Mouse (Mus musculus): Measurements from ENCODE around the gene Phactr2. TPM values are rescaled to one million over a fixed set of nuclear protein-coding genes. Genes with fewer than 3 reads are reported as not detected.

Phactr2 gene
- polyA plus RNA-seq, 1 experiment, result 16.0 TPM

DNA sequence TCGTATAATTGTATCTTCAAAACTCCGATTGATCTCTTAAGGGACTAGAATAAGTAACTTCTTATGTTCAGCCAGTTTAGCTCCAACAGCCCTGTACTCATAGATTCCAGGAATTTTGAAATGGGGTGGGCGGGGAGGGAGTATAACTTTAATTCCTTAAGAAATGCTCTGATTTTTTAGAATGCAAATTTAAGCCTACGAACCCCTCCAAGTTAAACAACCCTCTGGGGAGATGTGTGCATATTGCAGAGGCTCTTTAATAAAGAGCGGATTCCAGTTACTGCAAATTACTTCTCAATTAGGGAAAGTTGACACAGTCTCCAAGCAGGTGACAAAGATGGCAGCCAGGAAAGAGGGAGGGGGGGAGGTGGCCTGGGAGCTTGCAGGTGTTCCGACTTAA is 138.4 kb downstream of the Phactr2 start:
- no peak for DNase-seq (ENCODE audit: extremely low spot score in 1 of 2, low spot score in 1 of 2)

DNA sequence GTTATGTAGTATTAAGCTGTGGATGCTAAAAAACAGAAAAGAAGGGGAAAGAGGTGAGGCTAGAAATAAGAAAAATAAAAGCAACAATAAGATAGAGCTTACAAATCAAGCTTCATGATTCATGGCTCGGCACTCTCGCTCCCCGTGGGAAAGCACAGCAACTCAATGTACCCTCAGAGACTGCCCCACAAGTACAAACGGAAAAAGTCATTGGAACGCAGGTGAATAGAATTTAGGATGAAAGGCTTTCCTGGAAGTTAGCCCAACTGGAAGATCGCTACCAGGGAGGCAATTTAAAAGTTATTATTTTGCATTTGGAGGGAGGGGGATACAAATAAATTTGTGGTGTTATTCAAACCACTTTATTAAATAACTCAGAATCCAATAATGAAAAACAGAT is 138.9 kb downstream of the Phactr2 start:
- no peak for DNase-seq (ENCODE audit: extremely low spot score in 1 of 2, low spot score in 1 of 2)

DNA sequence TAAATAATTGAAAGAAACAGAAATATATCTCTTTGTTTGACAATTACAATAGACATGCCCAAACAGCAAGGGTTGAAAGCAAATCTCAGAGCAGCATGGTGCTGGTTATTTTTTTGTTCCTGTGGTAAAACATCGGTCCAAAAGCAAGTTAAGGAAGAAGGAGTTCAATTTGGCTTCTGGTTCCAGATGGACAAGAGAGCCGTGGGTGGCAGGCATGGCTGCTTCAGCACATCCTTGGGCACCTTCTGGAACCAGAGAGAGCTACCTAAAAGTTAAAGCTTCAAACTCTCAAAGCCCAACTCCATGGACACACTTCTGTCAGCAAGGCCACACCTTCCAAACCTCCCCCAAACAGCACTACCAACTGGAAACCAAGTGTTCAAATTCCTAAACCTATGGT is 140.4 kb downstream of the Phactr2 start:
- DNase-seq (ENCODE audit: extremely low spot score in 1 of 2, low spot score in 1 of 2), result peak; percentile 17 to 35

DNA sequence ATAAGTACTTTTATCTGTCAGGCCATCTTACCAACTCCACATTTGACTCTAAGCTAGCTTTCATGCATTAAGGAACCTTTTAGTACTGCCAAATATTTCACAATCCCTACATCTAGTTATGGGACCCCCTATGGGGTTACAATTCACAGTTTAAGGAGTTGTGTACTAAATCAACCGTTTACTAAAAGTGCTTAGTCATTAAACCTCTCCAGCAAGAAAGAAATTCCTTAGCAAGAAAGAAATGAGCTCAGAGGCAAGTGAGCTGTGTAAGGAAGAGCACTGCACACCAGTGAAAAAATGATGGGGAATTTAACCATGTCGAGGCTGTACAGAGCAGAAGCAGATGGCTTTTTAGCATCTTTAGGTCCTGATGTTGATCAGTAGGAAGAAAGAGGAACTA is 141.2 kb downstream of the Phactr2 start:
- DNase-seq (ENCODE audit: extremely low spot score in 1 of 2, low spot score in 1 of 2), result no peak

- no peak for DNase-seq (ENCODE audit: extremely low spot score in 1 of 2, low spot score in 1 of 2)
Measured at GRCm38 (mm10) chr10:13331405-13332032, 142.7 kb downstream of the Phactr2 start.

DNA sequence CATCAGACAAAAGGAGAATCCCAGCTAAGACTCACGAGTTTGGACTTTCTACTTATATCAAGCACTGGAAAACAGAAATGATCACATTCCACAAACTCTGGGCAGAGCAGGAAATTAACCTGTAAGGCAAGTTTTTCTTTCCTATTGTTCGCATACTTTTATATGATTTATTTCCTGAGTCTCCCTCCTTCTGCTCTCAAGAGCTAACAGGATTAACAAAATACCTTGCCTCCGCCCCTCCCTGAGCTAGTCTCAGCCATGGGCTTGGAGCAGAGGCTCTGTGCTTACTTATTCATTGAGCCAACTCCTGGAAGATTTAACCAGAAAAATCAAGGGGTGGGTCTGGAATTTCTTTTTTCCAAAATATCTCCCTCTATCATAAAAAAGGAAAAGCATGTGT is 145.6 kb downstream of the Phactr2 start:
- DNase-seq (ENCODE audit: extremely low spot score in 1 of 2, low spot score in 1 of 2), result no peak

DNA sequence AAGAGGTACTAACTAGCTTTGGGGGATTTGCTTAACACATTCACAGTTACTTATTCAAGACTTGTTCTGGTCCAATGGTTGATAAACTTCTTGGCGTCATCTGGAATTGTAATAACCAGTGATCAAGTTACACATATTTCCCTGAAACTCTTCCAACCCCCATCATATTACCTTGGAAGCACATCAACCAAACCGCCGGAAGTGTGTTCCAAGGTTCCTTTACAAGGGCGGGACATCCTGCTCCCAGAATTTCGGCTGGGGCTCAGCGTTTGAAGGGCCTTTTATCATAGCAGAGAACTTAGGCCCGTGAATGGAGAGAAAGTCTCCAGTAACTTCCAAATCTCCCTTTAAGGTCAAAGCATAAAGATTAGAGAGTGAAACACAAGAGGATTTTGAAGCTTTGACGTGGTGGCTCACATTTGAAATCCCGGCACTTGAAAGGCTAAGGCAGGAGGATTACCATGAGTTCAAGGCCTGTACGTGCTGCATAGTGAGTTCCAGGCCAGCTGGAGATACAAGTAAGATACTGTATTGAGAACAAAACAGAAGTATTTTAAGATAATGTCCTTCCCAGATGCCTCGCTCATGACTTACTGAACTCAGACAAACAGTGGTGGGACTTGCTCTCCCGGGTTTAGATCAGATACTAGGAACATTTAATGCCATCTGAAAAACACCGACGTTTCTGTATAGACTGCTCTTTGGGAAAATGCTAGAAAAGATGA is 147.9 kb downstream of the Phactr2 start:
- DNase-seq (ENCODE audit: extremely low spot score in 1 of 2, low spot score in 1 of 2), result no peak

DNA sequence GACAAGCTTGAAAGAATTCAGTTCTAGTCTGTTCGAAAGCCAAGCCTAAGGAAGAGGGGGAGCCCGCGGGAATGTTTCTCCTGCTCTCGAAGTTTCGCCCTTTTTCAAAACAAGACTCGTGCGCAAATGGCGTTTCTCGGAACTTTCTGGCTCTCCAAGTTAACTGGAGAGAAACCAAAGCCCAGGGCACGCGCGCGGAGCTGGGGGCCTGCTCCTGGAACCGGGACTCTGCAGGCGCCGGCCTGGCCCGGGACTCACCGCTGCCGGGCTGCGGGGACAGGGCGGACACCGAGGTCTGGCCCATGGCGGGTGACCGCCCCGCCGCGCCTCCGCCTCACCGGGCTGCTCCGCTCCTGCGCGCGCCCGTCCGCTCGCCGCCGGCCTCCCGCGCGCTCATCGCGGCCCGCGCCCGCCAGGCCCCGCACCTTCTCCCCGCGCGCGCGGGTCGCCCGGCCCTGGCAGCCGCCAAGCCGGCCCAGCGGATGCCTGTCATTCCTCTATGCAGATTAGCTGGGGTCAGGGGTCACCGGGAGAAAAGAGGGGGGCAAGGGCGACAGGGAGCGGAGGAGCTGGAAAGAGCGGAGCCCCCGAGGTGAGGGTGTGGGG is 150.3 kb downstream of the Phactr2 start:
- DNase-seq (ENCODE audit: extremely low spot score in 1 of 2, low spot score in 1 of 2), result peak in 1 of 2 experiments; percentile 45

DNA sequence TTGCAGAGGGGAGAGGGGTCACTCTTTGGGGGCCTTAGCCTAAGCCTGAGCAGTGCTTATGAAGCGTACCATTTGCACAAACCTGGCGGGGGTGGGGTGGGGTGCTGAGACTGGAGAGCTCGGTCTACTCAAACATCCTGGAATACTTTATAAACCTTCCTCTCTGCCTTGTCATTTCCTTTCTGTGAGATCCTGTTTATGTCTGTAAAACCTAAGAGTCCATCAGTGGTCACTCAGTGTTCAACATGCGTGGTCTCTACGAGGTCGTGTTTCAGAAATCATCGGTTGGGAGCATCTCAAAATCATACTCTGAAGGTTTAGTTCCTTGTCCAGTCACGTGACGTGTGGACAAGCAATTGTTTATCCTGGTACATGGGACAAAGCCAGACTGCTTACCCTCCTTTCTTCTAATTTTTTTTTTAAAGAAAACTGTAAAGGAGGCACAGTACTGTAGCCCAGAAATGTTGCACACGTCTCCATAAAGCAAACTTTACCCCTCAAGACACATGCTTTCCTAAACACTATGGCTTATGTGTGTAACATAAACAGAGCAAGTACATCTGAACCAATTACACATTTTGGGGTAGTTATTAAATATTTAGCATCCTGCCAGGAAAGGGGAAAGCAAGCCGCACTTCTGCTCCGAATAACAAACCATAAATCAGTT is 150.9 kb downstream of the Phactr2 start:
- DNase-seq (ENCODE audit: extremely low spot score in 1 of 2, low spot score in 1 of 2), result no peak

DNA sequence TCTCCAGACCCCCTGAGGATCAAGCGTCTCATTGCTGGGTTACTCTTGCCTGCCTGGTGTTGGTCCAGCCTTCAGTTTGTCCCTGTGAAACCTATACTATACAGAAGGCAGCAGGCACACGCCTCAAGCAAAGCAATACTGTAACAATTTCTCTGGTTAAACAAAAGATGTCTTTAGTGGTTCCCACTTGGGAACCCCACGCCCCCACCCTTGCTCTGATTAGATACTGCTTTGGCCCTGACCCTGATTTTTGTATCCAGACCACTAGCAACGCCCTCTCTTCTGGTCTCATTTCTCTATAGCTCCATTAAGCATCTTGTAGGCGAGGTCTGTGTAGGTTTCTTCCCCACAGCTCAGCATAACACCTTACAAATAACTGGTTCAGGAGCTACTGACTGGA is 159.2 kb downstream of the Phactr2 start:
- no peak for DNase-seq (ENCODE audit: extremely low spot score in 1 of 2, low spot score in 1 of 2)

GRCm38 (mm10) chr10:13312576-13312975 is 161.6 kb downstream of the Phactr2 start:
- DNase-seq (ENCODE audit: extremely low spot score in 1 of 2, low spot score in 1 of 2), result no peak

DNA sequence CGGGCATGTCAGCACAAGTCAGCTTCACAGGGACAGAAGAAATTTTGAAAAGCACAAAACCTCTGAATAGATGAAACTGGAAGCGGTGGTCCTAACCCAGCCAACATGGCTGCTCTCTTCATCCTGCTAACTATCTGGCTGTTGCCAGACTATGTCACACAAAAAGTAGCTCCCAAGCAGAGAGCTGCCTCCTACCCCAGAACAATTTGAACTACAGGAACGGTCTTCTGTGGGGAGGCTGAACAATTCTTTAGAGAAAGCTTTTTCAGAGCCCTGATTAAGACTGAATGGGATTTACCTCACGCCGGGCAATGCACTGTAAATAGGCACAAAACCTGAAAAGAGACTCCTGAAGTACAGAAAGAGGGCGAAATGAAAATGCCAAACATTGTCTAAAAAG is 162.6 kb downstream of the Phactr2 start:
- no peak for DNase-seq (ENCODE audit: extremely low spot score in 1 of 2, low spot score in 1 of 2)

GRCm38 (mm10) chr10:13310075-13310474 is 164.1 kb downstream of the Phactr2 start:
- no peak for DNase-seq (ENCODE audit: extremely low spot score in 1 of 2, low spot score in 1 of 2)

- no peak for DNase-seq (ENCODE audit: extremely low spot score in 1 of 2, low spot score in 1 of 2)
Measured at GRCm38 (mm10) chr10:13304641-13305241, 169.5 kb downstream of the Phactr2 start.

GRCm38 (mm10) chr10:13303271-13304265 is 170.6 kb downstream of the Phactr2 start:
- no peak for DNase-seq (ENCODE audit: extremely low spot score in 1 of 2, low spot score in 1 of 2)

GRCm38 (mm10) chr10:13300601-13301000 is 173.6 kb downstream of the Phactr2 start:
- DNase-seq (ENCODE audit: extremely low spot score in 1 of 2, low spot score in 1 of 2), result no peak

DNA sequence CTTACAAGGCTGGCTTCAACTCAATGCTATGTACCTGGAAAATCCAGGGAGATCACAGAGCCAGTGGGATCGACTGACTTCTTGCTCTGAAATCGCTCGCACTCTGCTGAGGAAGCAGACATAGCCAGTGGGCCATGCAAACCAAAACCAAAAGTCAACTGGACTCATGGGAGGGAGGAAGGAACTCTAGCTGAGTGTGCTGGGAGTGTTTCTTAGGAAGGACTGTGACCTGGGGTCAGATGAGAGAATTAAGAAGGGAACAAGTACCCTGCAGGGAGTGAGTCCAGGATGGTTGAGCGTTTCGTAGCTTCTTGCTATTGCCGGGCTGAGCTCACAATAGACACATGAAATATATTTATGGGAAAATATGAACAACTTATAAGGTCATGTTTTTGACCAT is 174.0 kb downstream of the Phactr2 start:
- no peak for DNase-seq (ENCODE audit: extremely low spot score in 1 of 2, low spot score in 1 of 2)

DNA sequence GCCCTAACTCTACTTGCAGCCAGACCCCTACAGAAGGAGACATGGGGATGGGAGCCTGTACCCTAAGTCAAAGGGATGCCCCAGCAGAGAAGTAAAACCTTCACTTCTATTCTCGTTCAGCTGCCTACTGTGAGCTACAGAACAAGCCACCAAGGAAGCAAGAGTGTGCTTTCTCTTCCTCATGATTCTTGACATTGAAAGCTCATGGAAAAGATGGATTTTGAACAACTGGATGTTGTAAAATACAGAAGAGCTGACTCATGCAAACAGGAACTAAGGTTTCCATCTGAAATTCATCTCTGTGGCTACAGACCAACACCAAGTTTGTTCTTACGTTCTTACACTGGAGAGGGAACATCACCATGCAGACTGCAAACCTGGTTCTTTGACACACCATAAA is 179.3 kb downstream of the Phactr2 start:
- DNase-seq (ENCODE audit: extremely low spot score in 1 of 2, low spot score in 1 of 2), result no peak

GRCm38 (mm10) chr10:13292026-13292425 is 182.2 kb downstream of the Phactr2 start:
- no peak for DNase-seq (ENCODE audit: extremely low spot score in 1 of 2, low spot score in 1 of 2)

Data from frontal cortex, adult 2 months (tissue).